Mouse (Mus musculus) lung, postnatal 0 days (tissue): ENCODE results near the gene Gm8257. TPM values are rescaled to one million over a fixed set of nuclear protein-coding genes. Genes with fewer than 3 reads are reported as not detected.
"Not testable (repeated sequence)": the region's sequence is repeated elsewhere in the genome, so short reads cannot be mapped to it uniquely, and the experiment has no call there.

Experiments used
- ATAC-seq: fragments of 200-750 bp; cut with Nextera tagmentation; 2 replicates; pipeline ENCODE4 v1.8.0; 2017; ENCODE audit warnings: moderate library complexity
- DNase-seq: peaks from one replicate; pipeline ENCODE4 v3.0.0-alpha.2; 2016; ENCODE audit warnings: low spot score
- H3K27ac ChIP-seq: fragments of 300-500 bp; sonication (generic); 2 replicates; pipeline ENCODE4 v1.5.1; 2014; ENCODE audit warnings: antibody characterized with exemption, mild to moderate bottlenecking, low read length, mixed read lengths
- H3K27me3 ChIP-seq: fragments of 300-500 bp; sonication (generic); replicated peaks from 2 replicates; pipeline ENCODE4 v1.6.1; 2014; ENCODE audit warnings: low read length, mixed read lengths; ENCODE audit not compliant: insufficient read depth
- H3K36me3 ChIP-seq: fragments of 300-500 bp; sonication (generic); 2 replicates; pipeline ENCODE4 v1.6.1; 2014; ENCODE audit warnings: low read length, mixed read lengths; ENCODE audit not compliant: insufficient read depth
- H3K4me1 ChIP-seq: fragments of 300-500 bp; sonication (generic); 2 replicates; pipeline ENCODE4 v1.6.1; 2014; ENCODE audit warnings: antibody characterized with exemption, low read depth, low read length, mixed read lengths; ENCODE audit not compliant: insufficient read depth
- H3K4me2 ChIP-seq: fragments of 300-500 bp; sonication (generic); replicated peaks from 2 replicates; pipeline ENCODE4 v1.6.1; 2014; ENCODE audit warnings: low read depth, mild to moderate bottlenecking, low read length, moderate library complexity, mixed read lengths
- H3K4me3 ChIP-seq: fragments of 300-500 bp; sonication (generic); 2 replicates; pipeline ENCODE4 v1.5.1; 2014; ENCODE audit warnings: low read depth, low read length
- H3K9ac ChIP-seq: fragments of 300-500 bp; sonication (generic); replicated peaks from 2 replicates; pipeline ENCODE4 v1.6.1; 2014; ENCODE audit warnings: low read depth, mild to moderate bottlenecking
- H3K9me3 ChIP-seq: fragments of 300-500 bp; sonication (generic); 2 replicates; pipeline ENCODE4 v1.6.1; 2016; ENCODE audit warnings: low read length, mixed read lengths
- CTCF ChIP-seq: IDR thresholded peaks from 2 replicates; pipeline ENCODE4 v1.5.1; 2016; ENCODE audit warnings: antibody characterized with exemption, mild to moderate bottlenecking
- EP300 ChIP-seq: IDR thresholded peaks from 2 replicates; pipeline ENCODE4 v1.6.1; 2016; ENCODE audit warnings: antibody characterized with exemption, mild to moderate bottlenecking, control low read depth
- WGBS: fragments of 180-500 bp; shearing (Covaris S2); extraction: QIAGEN DNeasy Blood & Tissue Kit; methylation state at CpG from one replicate; pipeline ENCODE4 v1.1.7; 2014; 5-methylcytosine and 5-hydroxymethylcytosine counted together
- polyA plus RNA-seq: library from polyadenylated mRNA; unstranded; fragments of >200 nt; fragmentation: Nextera tagmentation; extraction: Ambion mirVana; gene quantifications from 2 replicates; pipeline ENCODE4 v1.2.1, GENCODE M21; 2015

The Gm8257 gene
- polyA plus RNA-seq, result not detected in 2 replicates

DNA sequence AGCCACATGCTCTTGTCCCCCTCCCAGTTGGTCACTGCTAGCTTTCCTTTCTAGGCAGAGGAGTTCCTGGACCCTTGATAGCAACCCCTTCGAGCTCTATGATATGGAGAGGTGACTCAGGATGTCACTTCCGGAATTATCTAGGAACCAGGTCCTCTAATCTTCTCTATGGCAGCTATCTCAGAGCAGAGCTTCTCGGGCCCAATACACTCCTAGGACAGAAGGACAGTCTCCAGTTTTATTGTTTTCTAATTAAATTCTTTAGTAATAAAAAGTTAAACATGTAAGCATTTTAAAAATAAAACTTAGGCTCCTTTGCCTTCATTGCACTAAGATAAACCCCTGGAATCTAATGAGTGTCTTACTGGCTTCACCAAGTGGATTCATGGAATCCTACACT is at the start of gene Gm8257:
TSS of gene Gm8257 (minus strand) at position 101 of the 400 bp plus-strand sequence.
- not testable (repeated sequence) for H3K36me3 ChIP-seq, H3K4me3 ChIP-seq, DNase-seq, H3K9me3 ChIP-seq, H3K27me3 ChIP-seq, H3K4me1 ChIP-seq, H3K4me2 ChIP-seq, H3K27ac ChIP-seq, H3K9ac ChIP-seq, ATAC-seq
- 64% methylated on average over 3 of the region's 3 CpGs for WGBS

- Histone ChIP-seq H3K4me1 (no peaks in the 10 kb centered on the region), H3K4me2 (no peak within 1 kb of the TSS), H3K27me3 (no peaks in the 10 kb centered on the region), H3K36me3 (no peaks in the 10 kb centered on the region), H3K27ac (no peak within 1 kb of the TSS), H3K9ac (no peak within 1 kb of the TSS), H3K4me3 (no peak within 1 kb of the TSS), H3K9me3 (no peaks in the 10 kb centered on the region)
- ATAC-seq (no peak), DNase-seq (no peak)
- 76% methylated on average over 3 of the region's 3 CpGs for WGBS
- TF ChIP-seq EP300 (no peak), CTCF (no peak)
Observed at GRCm38 (mm10) chr14:44750240-44750639, 44.0 kb upstream of the Gm8257 start, which contains the start of gene Gm8267. Gene Gm8267, minus strand, starts transcription at chr14:44750340.

GRCm38 (mm10) chr14:44742789-44743188 is 36.5 kb upstream of the Gm8257 start:
- not testable (repeated sequence) for H3K27me3 ChIP-seq, H3K4me3 ChIP-seq, H3K9ac ChIP-seq, ATAC-seq, H3K4me2 ChIP-seq, H3K4me1 ChIP-seq, H3K9me3 ChIP-seq, H3K36me3 ChIP-seq, H3K27ac ChIP-seq, DNase-seq
- WGBS, result 70% methylated on average over 1 of the region's 1 CpGs
- TF ChIP-seq CTCF, result peak; percentile 27; the same call in 1 of the 2 replicates

- H3K27me3 ChIP-seq, H3K9me3 ChIP-seq, H3K4me1 ChIP-seq, H3K27ac ChIP-seq, H3K4me3 ChIP-seq, H3K4me2 ChIP-seq, ATAC-seq, H3K36me3 ChIP-seq, H3K9ac ChIP-seq, DNase-seq: not testable (repeated sequence)
Observed at GRCm38 (mm10) chr14:44730711-44731110, 24.5 kb upstream of the Gm8257 start.

DNA sequence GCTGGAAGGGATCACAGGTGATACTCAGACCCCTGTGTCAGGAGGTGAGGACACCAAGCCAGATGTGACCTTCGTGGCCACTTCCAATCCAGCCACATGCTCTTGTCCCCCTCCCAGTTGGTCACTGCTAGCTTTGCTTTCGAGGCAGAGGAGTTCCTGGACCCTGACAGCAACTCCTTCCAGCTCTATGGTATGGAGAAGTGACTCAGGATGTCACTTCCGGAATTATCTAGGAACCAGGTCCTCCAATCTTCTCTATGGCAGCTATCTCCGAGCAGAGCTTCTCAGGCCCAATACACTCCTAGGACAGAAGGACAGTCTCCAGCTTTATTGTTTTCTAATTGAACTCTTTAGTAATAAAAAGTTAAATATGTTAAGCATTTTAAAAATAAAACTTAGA is 78.5 kb downstream of the Gm8257 start, which contains the start of gene Gm5624:
TSS of gene Gm5624 (minus strand) at position 202 of the 400 bp plus-strand sequence.
- H3K4me2 ChIP-seq, H3K27ac ChIP-seq, H3K4me1 ChIP-seq, DNase-seq, H3K27me3 ChIP-seq, H3K9ac ChIP-seq, H3K36me3 ChIP-seq, H3K9me3 ChIP-seq, H3K4me3 ChIP-seq, ATAC-seq: not testable (repeated sequence)
- 79% methylated on average over 4 of the region's 4 CpGs for WGBS

Other genes starting within 250 kb of the Gm8257 start
- not detected in 2 replicates for gene BC061237, start 214.0 kb downstream of the Gm8257 start, polyA plus RNA-seq
- gene Gm17093, start 188.2 kb downstream of the Gm8257 start, polyA plus RNA-seq, result not detected in 2 replicates
- gene Gm8247, start 123.3 kb downstream of the Gm8257 start, polyA plus RNA-seq, result not detected in 2 replicates
- not detected in 2 replicates for gene Gm5624, start 78.5 kb downstream of the Gm8257 start, polyA plus RNA-seq
- not detected in 2 replicates for gene Gm8267, start 43.9 kb upstream of the Gm8257 start, polyA plus RNA-seq
- 0.10 and 0.11 TPM in 2 replicates for gene Ptgdr, start 152.9 kb upstream of the Gm8257 start, polyA plus RNA-seq